Mouse (Mus musculus) G1E (cell line): Measurements from ENCODE around the gene Gm4450. TPM values are rescaled to one million over a fixed set of nuclear protein-coding genes. Genes with fewer than 3 reads are reported as not detected.

Source experiments
- ATAC-seq: 2 replicates; pipeline ENCODE4 v1.8.0; 2016; ENCODE audit warnings: mild to moderate bottlenecking; ENCODE audit not compliant: insufficient number of reproducible peaks, poor library complexity, low FRiP score, severe bottlenecking; ENCODE audit errors: extremely low read depth
- DNase-seq: peaks from one replicate; pipeline ENCODE4 v3.0.0; 2012; ENCODE audit warnings: low spot score
- H3K27me3 ChIP-seq: 2 replicates; pipeline ENCODE4 v1.6.1; 2012; ENCODE audit warnings: mild to moderate bottlenecking, low read length, inconsistent platforms; ENCODE audit not compliant: insufficient read depth
- H3K36me3 ChIP-seq: replicated peaks from 2 replicates; pipeline ENCODE3; 2012; ENCODE audit warnings: mild to moderate bottlenecking, inconsistent platforms
- H3K4me1 ChIP-seq: 2 replicates; pipeline ENCODE4 v1.6.1; 2012; ENCODE audit warnings: low read depth, low read length, inconsistent platforms, mixed read lengths; ENCODE audit not compliant: insufficient read depth
- H3K4me3 ChIP-seq: 2 replicates; pipeline ENCODE4 v1.5.1; 2012; ENCODE audit warnings: low read depth, mild to moderate bottlenecking, inconsistent platforms, low read length, moderate library complexity, mixed read lengths
- H3K9me3 ChIP-seq: replicated peaks from 2 replicates; pipeline ENCODE4 v1.6.1; 2012; ENCODE audit warnings: inconsistent platforms
- CTCF ChIP-seq: IDR thresholded peaks from 2 replicates; pipeline ENCODE4 v1.5.1; 2012; ENCODE audit warnings: low read depth, low read length, inconsistent platforms, mixed read lengths
- GATA1 ChIP-seq: IDR thresholded peaks from 2 replicates; pipeline ENCODE4 v1.6.1; 2012; ENCODE audit warnings: borderline replicate concordance, low read length, inconsistent platforms, mixed read lengths
- GATA2 ChIP-seq: IDR thresholded peaks from 2 replicates; pipeline ENCODE4 v1.6.1; 2012; ENCODE audit warnings: low read depth, low read length, inconsistent platforms, borderline replicate concordance
- POLR2AphosphoS5 ChIP-seq: IDR thresholded peaks from 2 replicates; pipeline ENCODE4 v1.6.1; 2012; ENCODE audit warnings: low read depth, low read length, inconsistent platforms; ENCODE audit not compliant: insufficient replicate concordance
- TAL1 ChIP-seq: conservative IDR thresholded peaks from 2 replicates; pipeline ENCODE4 v1.6.1; 2012; ENCODE audit warnings: low read depth, low read length, inconsistent platforms, mixed read lengths
- polyA plus RNA-seq: library from polyadenylated mRNA; stranded (reverse); fragments of >175 nt; gene quantifications from 2 replicates; pipeline ENCODE4 v1.2.3, GENCODE M21; 2012
- total RNA-seq, 2 experiments: library from RNA; stranded (forward) in 1 of 2; stranded (reverse) in 1 of 2; fragments of 200-1000 nt in 1 of 2; fragments of >200 nt in 1 of 2; fragmentation: Nextera tagmentation in 1 of 2; gene quantifications; 2 replicates each; pipeline ENCODE4 v1.2.3; 2014 to 2017

Gene Gm4450
- total and polyA plus RNA-seq, 3 experiments, result not detected

- DNase-seq (no peak), ATAC-seq (no peak)
- Histone ChIP-seq H3K4me3 (no peak overlapping the region), H3K4me1 (no peaks in the 10 kb centered on the region), H3K36me3 (no peaks in the 10 kb centered on the region), H3K27me3 (no peaks in the 10 kb centered on the region), H3K9me3 (peaks cover 27% of the 10 kb centered on the region)
- TF ChIP-seq CTCF (no peak), GATA2 (no peak), TAL1 (no peak), POLR2AphosphoS5 (no peak), GATA1 (no peak)
Observed at GRCm38 (mm10) chr3:98435030-98435429, 21.9 kb downstream of the Gm4450 start.

- TF ChIP-seq GATA1 (no peak), TAL1 (no peak), POLR2AphosphoS5 (no peak), GATA2 (no peak), CTCF (no peak)
- Histone ChIP-seq H3K9me3 (peaks cover 32% of the 10 kb centered on the region), H3K27me3 (no peaks in the 10 kb centered on the region), H3K36me3 (no peaks in the 10 kb centered on the region), H3K4me1 (no peaks in the 10 kb centered on the region), H3K4me3 (no peak overlapping the region)
- no peak for ATAC-seq
- no peak for DNase-seq
Observed at GRCm38 (mm10) chr3:98434088-98434816, 22.7 kb downstream of the Gm4450 start.

GRCm38 (mm10) chr3:98428928-98429525 lies 27.9 kb downstream of the Gm4450 start:
- H3K9me3 ChIP-seq, result peaks cover 46% of the 10 kb centered on the region
- TF ChIP-seq POLR2AphosphoS5, result no peak
- TF ChIP-seq TAL1, result no peak
- no peak for TF ChIP-seq GATA1
- no peak for TF ChIP-seq GATA2
- no peak for TF ChIP-seq CTCF
- H3K4me1 ChIP-seq, result no peaks in the 10 kb centered on the region
- no peak overlapping the region for H3K4me3 ChIP-seq
- ATAC-seq, result no peak
- H3K36me3 ChIP-seq, result no peaks in the 10 kb centered on the region
- H3K27me3 ChIP-seq, result no peaks in the 10 kb centered on the region; the same call in 1 of the 2 replicates
- DNase-seq, result no peak

- TF ChIP-seq GATA2 (no peak), CTCF (no peak), GATA1 (no peak), POLR2AphosphoS5 (no peak), TAL1 (no peak)
- Histone ChIP-seq H3K27me3 (no peaks in the 10 kb centered on the region; the same call in 1 of the 2 replicates), H3K9me3 (peaks cover 45% of the 10 kb centered on the region), H3K4me1 (no peaks in the 10 kb centered on the region), H3K4me3 (peak overlapping the region; percentile 22; the same call in 1 of the 2 replicates), H3K36me3 (no peaks in the 10 kb centered on the region)
- no peak for ATAC-seq
- no peak for DNase-seq
Observed at GRCm38 (mm10) chr3:98428449-98428775, 28.5 kb downstream of the Gm4450 start.

- ATAC-seq, result no peak
Observed at GRCm38 (mm10) chr3:98427600-98428448, 29.1 kb downstream of the Gm4450 start.

GRCm38 (mm10) chr3:98427260-98427599 lies 29.7 kb downstream of the Gm4450 start:
- Histone ChIP-seq H3K4me1 (no peaks in the 10 kb centered on the region), H3K9me3 (peaks cover 54% of the 10 kb centered on the region), H3K36me3 (no peaks in the 10 kb centered on the region), H3K27me3 (no peaks in the 10 kb centered on the region; the same call in 1 of the 2 replicates), H3K4me3 (peak overlapping the region; percentile 33; the same call in 1 of the 2 replicates)
- ATAC-seq (no peak), DNase-seq (no peak)
- TF ChIP-seq TAL1, result no peak
- TF ChIP-seq POLR2AphosphoS5, result no peak
- no peak for TF ChIP-seq GATA1

More at GRCm38 (mm10) chr3:98427600-98428448, 29.1 kb downstream of the Gm4450 start:
- H3K36me3 ChIP-seq, result no peaks in the 10 kb centered on the region
- H3K27me3 ChIP-seq, result no peaks in the 10 kb centered on the region; the same call in 1 of the 2 replicates
- DNase-seq, result no peak
- TF ChIP-seq GATA1, result no peak
- TF ChIP-seq CTCF, result no peak
- no peak for TF ChIP-seq GATA2
- no peak for TF ChIP-seq TAL1
- TF ChIP-seq POLR2AphosphoS5, result no peak
- H3K4me1 ChIP-seq, result no peaks in the 10 kb centered on the region
- H3K4me3 ChIP-seq, result peak overlapping the region; percentile 22; the same call in 1 of the 2 replicates
- H3K9me3 ChIP-seq, result peaks cover 48% of the 10 kb centered on the region
